Mouse (Mus musculus) layer of hippocampus, postnatal 25 days (tissue): ENCODE results near the gene Sod2. TPM values are rescaled to one million over a fixed set of nuclear protein-coding genes. Genes with fewer than 3 reads are reported as not detected.
A peak's percentile ranks its signal among the peaks of the same experiment; 100 is the strongest.
"Not testable (repeated sequence)": the region's sequence is repeated elsewhere in the genome, so short reads cannot be mapped to it uniquely, and the experiment has no call there.

Experiments used
- DNase-seq, 2 experiments: peaks; one replicate each; pipeline ENCODE4 v3.0.0; 2022; ENCODE audit warnings: mixed read lengths in 2 of 2, low spot score in 1 of 2; ENCODE audit errors: extremely low spot score in 1 of 2
- total RNA-seq, 2 experiments: library from RNA; stranded (reverse); gene quantifications; 2 replicates each; pipeline ENCODE4 v1.2.3; 2021

Gene Sod2
- total RNA-seq, 2 experiments from 2014 or later: 243 to 274 TPM

DNA sequence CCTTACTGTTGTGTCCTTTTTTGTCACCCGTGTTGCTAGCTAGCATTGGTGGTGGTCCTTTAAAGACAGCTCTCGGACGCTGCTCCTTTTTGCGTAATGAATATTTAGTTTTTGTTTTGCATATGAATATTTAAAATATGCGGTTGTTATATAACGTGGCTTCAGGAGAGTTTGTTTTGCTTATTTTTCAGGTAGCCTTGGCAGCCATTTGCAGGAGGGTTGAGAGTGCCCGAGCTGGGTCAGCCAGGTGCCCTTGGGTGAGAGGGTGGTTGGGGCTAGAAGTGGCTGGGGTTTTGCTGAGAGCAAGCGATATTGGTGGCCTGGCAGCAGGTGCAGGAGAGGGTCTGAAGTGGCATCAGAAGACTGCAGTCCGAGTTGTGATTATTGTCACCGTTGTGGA, 1.9 kb downstream of the Sod2 start:
- no peak for DNase-seq

DNA sequence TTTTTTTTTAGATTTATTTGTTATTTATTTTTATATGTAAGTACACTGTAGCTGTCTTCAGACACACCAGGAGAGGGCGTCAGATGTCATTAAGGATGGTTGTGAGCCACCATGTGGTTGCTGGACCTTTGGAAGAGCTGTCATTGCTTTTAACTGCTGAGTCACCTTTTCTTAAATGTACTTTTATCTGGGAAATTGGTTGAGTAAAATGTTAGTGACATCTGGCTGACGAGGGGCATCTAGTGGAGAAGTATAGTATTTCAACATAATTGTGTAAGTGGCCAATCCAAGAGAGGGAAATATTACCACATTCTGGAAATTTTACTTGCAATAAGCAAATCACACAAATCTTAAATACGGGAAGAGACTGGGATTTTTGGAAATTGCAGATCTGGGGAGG, 3.2 kb downstream of the Sod2 start:
- no peak for DNase-seq

DNA sequence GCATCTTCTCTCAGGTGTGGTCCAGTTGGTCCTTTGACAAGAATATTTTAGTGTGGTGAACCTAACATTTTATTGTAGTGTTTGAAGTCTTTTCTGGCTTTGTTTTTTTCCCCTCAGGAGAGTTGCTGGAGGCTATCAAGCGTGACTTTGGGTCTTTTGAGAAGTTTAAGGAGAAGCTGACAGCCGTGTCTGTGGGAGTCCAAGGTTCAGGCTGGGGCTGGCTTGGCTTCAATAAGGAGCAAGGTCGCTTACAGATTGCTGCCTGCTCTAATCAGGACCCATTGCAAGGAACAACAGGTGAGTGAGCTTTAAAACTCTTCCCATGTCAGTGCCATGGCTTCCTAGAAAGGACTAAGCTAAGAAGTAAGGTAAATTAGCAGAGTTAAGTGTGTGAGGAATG, 6.7 kb downstream of the Sod2 start:
- no peak for DNase-seq

- DNase-seq: not testable (repeated sequence)
These were observed 30.1 kb downstream of the Sod2 start for GRCm38 (mm10) chr17:13036627-13037192.

DNA sequence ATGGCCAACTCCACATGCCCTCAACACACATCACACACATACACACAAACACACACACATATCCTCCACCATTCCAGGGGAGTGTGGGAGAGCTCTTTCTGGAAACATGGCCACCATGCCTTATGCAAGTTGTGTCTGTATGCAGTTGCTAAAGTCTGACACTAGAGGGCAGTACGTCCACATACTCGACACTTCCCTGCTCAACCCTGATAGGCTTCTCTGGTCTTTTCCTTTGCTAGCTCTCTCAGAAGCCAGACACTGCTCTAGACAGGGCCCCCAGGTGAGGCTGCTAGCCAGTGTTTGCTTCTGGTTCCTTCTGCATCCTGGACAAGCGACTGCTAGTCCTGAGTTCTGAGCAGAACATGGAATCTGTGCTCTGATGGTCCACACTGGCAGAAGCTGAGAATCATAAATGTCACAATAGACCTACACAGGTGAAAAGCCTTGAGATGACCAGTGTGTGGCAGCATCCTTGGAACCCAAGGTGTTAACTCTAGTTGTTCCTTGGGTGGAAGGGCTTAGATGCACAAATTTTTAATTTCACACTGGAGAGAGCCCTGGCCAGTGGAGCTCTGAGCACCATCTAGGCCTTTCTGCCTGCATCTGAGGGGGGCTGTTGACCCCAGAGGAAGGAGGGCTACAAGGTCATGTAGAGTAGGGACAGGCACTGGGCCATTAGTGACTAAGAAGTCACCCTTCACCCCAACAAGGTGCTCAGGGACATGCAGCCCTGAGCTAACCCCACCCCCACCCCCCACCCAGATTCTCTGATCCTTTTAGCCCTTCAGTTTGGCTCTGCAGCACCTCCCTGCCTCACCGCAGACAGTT, 37.4 kb downstream of the Sod2 start:
- peak; percentile 36 to 42 for DNase-seq

GRCm38 (mm10) chr17:13052124-13052813, 45.6 kb downstream of the Sod2 start, which contains the start of gene Gpr31b:
TSS of gene Gpr31b (minus strand) at chr17:13052296.
- DNase-seq: not testable (repeated sequence)

- not testable (repeated sequence) for DNase-seq
These were observed 54.2 kb downstream of the Sod2 start, which contains the start of gene Tcp10b for GRCm38 (mm10) chr17:13060804-13061203. TSS of gene Tcp10b (plus strand) at chr17:13061104.

DNA sequence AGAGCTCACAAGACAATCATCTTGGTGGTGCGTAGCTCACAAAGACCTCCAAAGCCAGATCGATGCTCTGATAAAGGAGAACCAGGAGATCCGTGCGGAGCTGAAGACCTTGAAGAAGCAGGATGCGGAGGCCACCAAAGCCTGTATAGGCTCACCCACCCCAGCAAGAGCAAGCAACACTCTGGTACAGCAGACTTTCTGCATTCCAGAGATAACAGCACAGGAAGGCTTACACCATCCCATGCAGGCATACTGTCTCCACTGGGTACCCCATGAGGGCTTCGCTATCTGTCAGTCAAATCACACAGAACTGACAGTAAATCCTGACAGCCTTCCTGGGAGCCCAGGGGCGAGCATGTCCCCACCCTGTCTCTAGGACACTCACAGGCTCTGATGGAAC, 56.2 kb downstream of the Sod2 start:
- not testable (repeated sequence) for DNase-seq

DNA sequence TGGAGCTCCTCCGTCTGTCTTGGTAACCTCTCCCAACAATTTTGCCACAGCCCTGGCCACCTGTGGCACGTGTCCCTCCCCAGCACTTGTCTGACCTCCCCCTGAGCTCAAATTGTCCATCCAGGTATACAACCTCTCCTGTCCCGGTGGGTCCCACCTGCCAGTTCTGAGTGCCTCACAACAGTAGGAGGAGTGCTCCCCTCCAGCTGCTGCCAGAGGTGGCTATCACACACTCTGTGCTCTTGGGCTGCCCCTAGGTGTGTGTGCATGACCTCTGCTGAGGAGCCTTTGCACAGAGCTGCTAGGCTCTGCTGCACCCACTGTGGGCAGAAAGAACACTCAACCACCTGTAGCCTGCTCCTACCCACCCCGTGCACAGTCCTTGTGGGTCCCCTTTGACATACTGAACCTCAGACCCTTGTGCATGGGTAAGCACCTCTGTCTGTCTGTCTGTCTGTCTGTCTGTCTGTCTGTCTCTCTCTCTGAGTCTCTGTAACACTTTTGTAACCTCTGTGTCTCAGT, 61.3 kb downstream of the Sod2 start:
- not testable (repeated sequence) for DNase-seq

DNA sequence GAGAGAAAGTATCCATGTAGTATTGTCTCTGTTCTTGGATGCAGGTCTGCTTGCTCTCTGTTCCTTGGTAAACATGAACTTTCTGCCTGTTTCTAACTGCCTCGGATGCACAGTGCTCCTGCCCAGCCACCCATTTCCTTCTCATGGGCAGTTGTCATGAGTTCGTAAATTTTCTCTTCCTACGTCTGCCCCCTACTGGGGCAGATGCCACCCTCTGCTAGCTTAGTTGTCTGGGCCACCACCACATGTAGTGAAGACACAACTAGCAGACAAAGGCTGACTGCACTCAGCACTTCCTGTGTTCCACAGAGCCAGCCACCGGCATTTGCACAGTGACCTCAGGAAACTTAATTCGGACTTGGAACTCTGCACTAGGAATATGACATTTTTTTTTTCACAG, 62.6 kb downstream of the Sod2 start:
- not testable (repeated sequence) for DNase-seq

Other genes starting within 250 kb of the Sod2 start
- 10 to 100 TPM; 28.1 to 29.8 TPM for gene Igf2r, start 237.2 kb upstream of the Sod2 start, total RNA-seq
- 10 to 100 TPM; 49.6 to 62.9 TPM for gene Mas1, start 138.7 kb upstream of the Sod2 start, total RNA-seq
- gene Mrgprh, start 130.8 kb upstream of the Sod2 start, total RNA-seq: under 1 TPM in 1 of 2 experiments, not detected in 1; 0.12 TPM
- gene Pnldc1, start 96.6 kb upstream of the Sod2 start, total RNA-seq: 1 to 10 TPM; 2.3 to 2.5 TPM
- gene Tcp1, start 91.1 kb upstream of the Sod2 start, total RNA-seq: 100 to 1,000 TPM; 188 to 223 TPM
- gene Mrpl18, start 90.5 kb upstream of the Sod2 start, total RNA-seq: 10 to 100 TPM; 58.6 to 66.1 TPM
- 1 to 10 TPM; 4.8 to 5.2 TPM for gene Acat3, start 66.2 kb upstream of the Sod2 start, total RNA-seq
- 10 to 100 TPM; 53.6 to 56.1 TPM for gene Acat2, start 46.1 kb upstream of the Sod2 start, total RNA-seq
- gene Wtap, start 12.7 kb upstream of the Sod2 start, total RNA-seq: 10 to 100 TPM; 51.6 to 56.7 TPM
- not detected for gene Gpr31b, start 45.5 kb downstream of the Sod2 start, total RNA-seq
- under 1 TPM; 0.20 to 0.82 TPM for gene Tcp10b, start 54.3 kb downstream of the Sod2 start, total RNA-seq
- gene Unc93a, start 125.0 kb downstream of the Sod2 start, total RNA-seq: not detected
- gene Smok2a, start 214.3 kb downstream of the Sod2 start, total RNA-seq: not detected
- gene Smok2b, start 223.4 kb downstream of the Sod2 start, total RNA-seq: not detected